Mouse (Mus musculus) CH12.LX (cell line): ENCODE data around the gene Nyx.

ENCODE experiments used
- CHD1 ChIP-seq: IDR thresholded peaks from 2 replicates; pipeline ENCODE4 v1.6.1; 2012; ENCODE audit warnings: low read depth, low read length, improper control_type of control experiment, inconsistent platforms
- CHD2 ChIP-seq: IDR thresholded peaks from 2 replicates; pipeline ENCODE4 v1.6.1; 2011; ENCODE audit warnings: low read length, improper control_type of control experiment
- CTCF ChIP-seq, 2 experiments: IDR thresholded peaks in 1 of 2; conservative IDR thresholded peaks in 1 of 2; 2 replicates each; pipeline ENCODE4 v1.5.1; 2011 to 2012; ENCODE audit warnings: low read depth in 2 of 2, low read length in 2 of 2, improper control_type of control experiment in 1 of 2, inconsistent platforms in 1 of 2, mild to moderate bottlenecking in 1 of 2, moderate library complexity in 1 of 2
- E2F4 ChIP-seq: IDR thresholded peaks from 2 replicates; pipeline ENCODE4 v1.6.1; 2011; ENCODE audit warnings: low read depth, low read length, improper control_type of control experiment; ENCODE audit not compliant: insufficient replicate concordance
- EP300 ChIP-seq: IDR thresholded peaks from 2 replicates; pipeline ENCODE4 v1.6.1; 2011; ENCODE audit warnings: low read length, improper control_type of control experiment
- HCFC1 ChIP-seq: IDR thresholded peaks from 2 replicates; pipeline ENCODE4 v1.6.1; 2012; ENCODE audit warnings: low read depth, mild to moderate bottlenecking, inconsistent platforms, low read length, improper control_type of control experiment
- MAFK ChIP-seq: IDR thresholded peaks from 2 replicates; pipeline ENCODE4 v1.6.1; 2011; ENCODE audit warnings: low read length, improper control_type of control experiment; ENCODE audit not compliant: insufficient replicate concordance
- MAX ChIP-seq: IDR thresholded peaks from 2 replicates; pipeline ENCODE4 v1.6.1; 2011; ENCODE audit warnings: low read length, improper control_type of control experiment
- MAZ ChIP-seq: IDR thresholded peaks from 2 replicates; pipeline ENCODE4 v1.6.1; 2012; ENCODE audit warnings: low read depth, mild to moderate bottlenecking, inconsistent platforms, low read length, improper control_type of control experiment, moderate library complexity
- MEF2A ChIP-seq: IDR thresholded peaks from 2 replicates; pipeline ENCODE4 v1.6.1; 2014; ENCODE audit warnings: low read depth, mild to moderate bottlenecking, inconsistent platforms, low read length, improper control_type of control experiment, borderline replicate concordance
- POLR2A ChIP-seq: IDR thresholded peaks from 2 replicates; pipeline ENCODE4 v1.6.1; 2011; ENCODE audit warnings: low read depth, mild to moderate bottlenecking, improper control_type of control experiment, low read length
- RCOR1 ChIP-seq: conservative IDR thresholded peaks from 2 replicates; pipeline ENCODE4 v1.6.1; 2012; ENCODE audit warnings: low read depth, mild to moderate bottlenecking, inconsistent platforms, low read length, improper control_type of control experiment
- TBP ChIP-seq: conservative IDR thresholded peaks from 2 replicates; pipeline ENCODE4 v1.6.1; 2011; ENCODE audit warnings: low read depth, low read length, improper control_type of control experiment
- ZKSCAN1 ChIP-seq: IDR thresholded peaks from 2 replicates; pipeline ENCODE4 v1.6.1; 2012; ENCODE audit warnings: low read depth, inconsistent platforms, low read length, improper control_type of control experiment, borderline replicate concordance

GRCm38 (mm10) chrX:13519408-13519783 is 53.5 kb downstream of the Nyx start:
- TF ChIP-seq MAZ (no peak), CTCF (conservative IDR thresholded peaks at IDR 0.05 in 1 of 2, IDR thresholded peaks at IDR 0.05 in 1 of 2; ENCODE audit: low read depth in 2 of 2, low read length in 2 of 2) (no peak), ZKSCAN1 (no peak), POLR2A (no peak), RCOR1 (no peak), EP300 (no peak), HCFC1 (no peak), MEF2A (no peak), MAX (no peak), TBP (no peak), CHD2 (no peak), E2F4 (no peak), CHD1 (no peak), MAFK (no peak)
